Mouse (Mus musculus): ENCODE data around the gene 1700003E16Rik. TPM values are rescaled to one million over a fixed set of nuclear protein-coding genes. Genes with fewer than 3 reads are reported as not detected.

1700003E16Rik gene
- polyA plus RNA-seq, 1 experiment from 2014 or later: 0.30 TPM

- Histone ChIP-seq H3K9ac (ENCODE audit: low read depth, low read length) (no peak overlapping the region), H3K27me3 (ENCODE audit: control insufficient read depth, insufficient read depth, low read depth, low read length) (no peaks in the 10 kb centered on the region), H3K4me1 (ENCODE audit: control insufficient read depth, low read depth, low read length) (no peaks in the 10 kb centered on the region), H3K9me3 (replicated peaks; ENCODE audit: control insufficient read depth, low read length) (no peaks in the 10 kb centered on the region), H3K4me3 (ENCODE audit: low read depth, low read length) (no peak overlapping the region), H3K36me3 (ENCODE audit: control insufficient read depth, insufficient read depth) (no peaks in the 10 kb centered on the region), H3K27ac (ENCODE audit: low read length) (no peak overlapping the region), H3K4me2 (ENCODE audit: low read depth, low read length) (no peak overlapping the region)
- 71% methylated on average over 3 of the region's 3 CpGs for WGBS (ENCODE audit: insufficient replicate concordance)
- no peak for ATAC-seq (ENCODE audit: low read depth)
Observed at GRCm38 (mm10) chr6:83205851-83206250, 49.6 kb downstream of the 1700003E16Rik start.

GRCm38 (mm10) chr6:83206321-83206720 lies 50.1 kb downstream of the 1700003E16Rik start:
- Histone ChIP-seq H3K4me3 (ENCODE audit: low read depth, low read length) (no peak overlapping the region), H3K9me3 (replicated peaks; ENCODE audit: control insufficient read depth, low read length) (no peaks in the 10 kb centered on the region), H3K36me3 (ENCODE audit: control insufficient read depth, insufficient read depth) (no peaks in the 10 kb centered on the region), H3K9ac (ENCODE audit: low read depth, low read length) (no peak overlapping the region), H3K27me3 (ENCODE audit: control insufficient read depth, insufficient read depth, low read depth, low read length) (no peaks in the 10 kb centered on the region), H3K4me2 (ENCODE audit: low read depth, low read length) (no peak overlapping the region), H3K27ac (ENCODE audit: low read length) (no peak overlapping the region), H3K4me1 (ENCODE audit: control insufficient read depth, low read depth, low read length) (no peaks in the 10 kb centered on the region)
- 62% methylated on average over 11 of the region's 11 CpGs for WGBS (ENCODE audit: insufficient replicate concordance)
- no peak for ATAC-seq (ENCODE audit: low read depth)

DNA sequence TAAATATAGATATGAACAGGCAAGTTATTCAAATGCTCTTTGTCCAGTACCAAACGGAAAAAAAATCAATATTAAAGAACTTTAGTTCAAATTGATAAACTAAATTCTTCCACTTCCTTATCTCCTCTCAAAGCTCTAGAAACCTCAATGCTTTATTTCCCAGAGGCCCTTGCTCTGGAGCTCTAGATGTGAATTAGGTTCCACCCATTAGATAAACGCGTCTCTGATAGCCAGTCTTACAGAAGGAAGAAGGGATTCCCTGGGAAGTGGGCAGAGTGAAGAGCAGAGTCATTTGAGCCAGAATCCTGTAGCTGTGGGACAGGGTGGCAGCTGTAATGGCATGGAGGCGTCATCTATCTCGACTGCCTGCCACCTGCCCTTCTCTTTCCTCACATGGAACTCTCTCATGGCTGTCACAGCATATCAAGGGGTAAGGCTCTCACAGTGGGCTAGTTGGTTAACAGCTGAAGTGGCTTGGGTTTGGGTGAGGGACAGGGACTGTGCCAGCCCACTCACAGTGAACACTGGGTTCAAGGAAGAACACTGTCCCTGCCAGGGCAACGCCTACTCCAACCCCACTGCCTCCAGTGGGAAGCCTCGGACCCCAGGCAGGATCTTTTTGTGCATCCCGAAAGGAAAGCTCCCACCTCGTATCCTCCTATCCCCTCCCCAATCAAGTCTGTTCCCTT lies 51.3 kb downstream of the 1700003E16Rik start:
- H3K4me3 ChIP-seq (ENCODE audit: low read depth, low read length): no peak overlapping the region
- no peaks in the 10 kb centered on the region for H3K4me1 ChIP-seq (ENCODE audit: control insufficient read depth, low read depth, low read length)
- no peak overlapping the region for H3K27ac ChIP-seq (ENCODE audit: low read length)
- no peak overlapping the region for H3K9ac ChIP-seq (ENCODE audit: low read depth, low read length)
- H3K27me3 ChIP-seq (ENCODE audit: control insufficient read depth, insufficient read depth, low read depth, low read length): no peaks in the 10 kb centered on the region
- H3K4me2 ChIP-seq (ENCODE audit: low read depth, low read length): no peak overlapping the region
- no peaks in the 10 kb centered on the region for H3K9me3 ChIP-seq (replicated peaks; ENCODE audit: control insufficient read depth, low read length)
- no peak for ATAC-seq (ENCODE audit: low read depth)
- H3K36me3 ChIP-seq (ENCODE audit: control insufficient read depth, insufficient read depth): no peaks in the 10 kb centered on the region
- WGBS (ENCODE audit: insufficient replicate concordance): 46% methylated on average over 9 of the region's 9 CpGs

- H3K4me2 ChIP-seq (ENCODE audit: low read depth, low read length): no peak overlapping the region
- no peak overlapping the region for H3K9ac ChIP-seq (ENCODE audit: low read depth, low read length)
- H3K4me1 ChIP-seq (ENCODE audit: control insufficient read depth, low read depth, low read length): no peaks in the 10 kb centered on the region
- H3K9me3 ChIP-seq (replicated peaks; ENCODE audit: control insufficient read depth, low read length): no peaks in the 10 kb centered on the region
- H3K4me3 ChIP-seq (ENCODE audit: low read depth, low read length): no peak overlapping the region
- no peaks in the 10 kb centered on the region for H3K36me3 ChIP-seq (ENCODE audit: control insufficient read depth, insufficient read depth)
- H3K27me3 ChIP-seq (ENCODE audit: control insufficient read depth, insufficient read depth, low read depth, low read length): no peaks in the 10 kb centered on the region
- H3K27ac ChIP-seq (ENCODE audit: low read length): no peak overlapping the region
- no peak for ATAC-seq (ENCODE audit: low read depth)
- 63% methylated on average over 2 of the region's 2 CpGs for WGBS (ENCODE audit: insufficient replicate concordance)
Observed at GRCm38 (mm10) chr6:83208050-83208400, 51.8 kb downstream of the 1700003E16Rik start.

DNA sequence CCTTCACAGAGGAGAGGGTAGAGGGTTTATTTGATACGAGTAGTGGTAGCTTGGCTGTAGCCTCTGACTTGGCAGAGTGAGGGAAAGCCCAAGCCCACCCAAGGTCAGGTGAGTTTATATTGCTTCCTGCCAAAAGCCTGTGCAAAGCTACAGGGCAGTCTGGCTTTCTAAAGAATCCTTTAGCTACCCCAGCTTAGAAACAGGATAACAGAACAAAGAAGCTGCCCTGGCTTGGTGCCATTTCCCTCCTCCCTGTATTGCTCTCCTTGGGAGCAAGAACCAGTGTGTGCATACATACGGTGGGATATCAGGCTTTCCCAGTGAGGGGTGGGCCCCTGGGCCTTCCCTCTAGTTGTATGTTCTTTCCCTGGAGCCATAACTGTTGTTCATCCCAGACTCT lies 54.3 kb downstream of the 1700003E16Rik start:
- Histone ChIP-seq H3K27me3 (ENCODE audit: control insufficient read depth, insufficient read depth, low read depth, low read length) (no peaks in the 10 kb centered on the region), H3K4me3 (ENCODE audit: low read depth, low read length) (no peak overlapping the region), H3K27ac (ENCODE audit: low read length) (no peak overlapping the region), H3K4me2 (ENCODE audit: low read depth, low read length) (no peak overlapping the region), H3K9me3 (replicated peaks; ENCODE audit: control insufficient read depth, low read length) (no peaks in the 10 kb centered on the region), H3K9ac (ENCODE audit: low read depth, low read length) (no peak overlapping the region), H3K36me3 (ENCODE audit: control insufficient read depth, insufficient read depth) (no peaks in the 10 kb centered on the region), H3K4me1 (ENCODE audit: control insufficient read depth, low read depth, low read length) (no peaks in the 10 kb centered on the region)
- no peak for ATAC-seq (ENCODE audit: low read depth)
- 57% methylated on average over 2 of the region's 2 CpGs for WGBS (ENCODE audit: insufficient replicate concordance)

GRCm38 (mm10) chr6:83211526-83211925 lies 55.3 kb downstream of the 1700003E16Rik start:
- H3K27ac ChIP-seq (ENCODE audit: low read length): no peak overlapping the region
- H3K27me3 ChIP-seq (ENCODE audit: control insufficient read depth, insufficient read depth, low read depth, low read length): no peaks in the 10 kb centered on the region
- no peaks in the 10 kb centered on the region for H3K9me3 ChIP-seq (replicated peaks; ENCODE audit: control insufficient read depth, low read length)
- no peak for ATAC-seq (ENCODE audit: low read depth)
- H3K4me3 ChIP-seq (ENCODE audit: low read depth, low read length): no peak overlapping the region
- 40% methylated on average over 5 of the region's 5 CpGs for WGBS (ENCODE audit: insufficient replicate concordance)
- H3K36me3 ChIP-seq (ENCODE audit: control insufficient read depth, insufficient read depth): no peaks in the 10 kb centered on the region
- H3K9ac ChIP-seq (ENCODE audit: low read depth, low read length): no peak overlapping the region
- H3K4me2 ChIP-seq (ENCODE audit: low read depth, low read length): no peak overlapping the region
- no peaks in the 10 kb centered on the region for H3K4me1 ChIP-seq (ENCODE audit: control insufficient read depth, low read depth, low read length)

Other genes with a start within 250 kb of the 1700003E16Rik start
- gene Sema4f, start 216.6 kb upstream of the 1700003E16Rik start, polyA plus RNA-seq (2015; fragmentation: Nextera tagmentation; extraction: Ambion mirVana): 0.06 and 0.11 TPM in 2 replicates
- gene M1ap, start 209.5 kb upstream of the 1700003E16Rik start, polyA plus RNA-seq (2015; fragmentation: Nextera tagmentation; extraction: Ambion mirVana): 11.6 and 12.7 TPM in 2 replicates
- gene Dok1, start 122.9 kb upstream of the 1700003E16Rik start, polyA plus RNA-seq (2015; fragmentation: Nextera tagmentation; extraction: Ambion mirVana): 15.7 and 16.1 TPM in 2 replicates
- 1.9 and 2.1 TPM in 2 replicates for gene Loxl3, start 122.2 kb upstream of the 1700003E16Rik start, polyA plus RNA-seq (2015; fragmentation: Nextera tagmentation; extraction: Ambion mirVana)
- gene Aup1, start 101.9 kb upstream of the 1700003E16Rik start, polyA plus RNA-seq (2015; fragmentation: Nextera tagmentation; extraction: Ambion mirVana): 180 and 190 TPM in 2 replicates
- 72.0 and 72.4 TPM in 2 replicates for gene Htra2, start 101.1 kb upstream of the 1700003E16Rik start, polyA plus RNA-seq (2015; fragmentation: Nextera tagmentation; extraction: Ambion mirVana)
- gene Dqx1, start 98.6 kb upstream of the 1700003E16Rik start, polyA plus RNA-seq (2015; fragmentation: Nextera tagmentation; extraction: Ambion mirVana): 9.0 and 9.3 TPM in 2 replicates
- gene Tlx2, start 86.1 kb upstream of the 1700003E16Rik start, polyA plus RNA-seq (2015; fragmentation: Nextera tagmentation; extraction: Ambion mirVana): not detected in 2 replicates
- gene Pcgf1, start 78.5 kb upstream of the 1700003E16Rik start, polyA plus RNA-seq (2015; fragmentation: Nextera tagmentation; extraction: Ambion mirVana): 15.6 and 17.1 TPM in 2 replicates
- 0.25 and 0.48 TPM in 2 replicates for gene Lbx2, start 70.0 kb upstream of the 1700003E16Rik start, polyA plus RNA-seq (2015; fragmentation: Nextera tagmentation; extraction: Ambion mirVana)
- 0.59 and 1.1 TPM in 2 replicates for gene Ccdc142, start 54.8 kb upstream of the 1700003E16Rik start, polyA plus RNA-seq (2015; fragmentation: Nextera tagmentation; extraction: Ambion mirVana)
- gene Gm42688, start 54.8 kb upstream of the 1700003E16Rik start, polyA plus RNA-seq (2015; fragmentation: Nextera tagmentation; extraction: Ambion mirVana): 0.81 and 1.1 TPM in 2 replicates
- gene Mrpl53, start 47.4 kb upstream of the 1700003E16Rik start, polyA plus RNA-seq (2015; fragmentation: Nextera tagmentation; extraction: Ambion mirVana): 66.1 and 73.4 TPM in 2 replicates
- gene Mogs, start 40.9 kb upstream of the 1700003E16Rik start, polyA plus RNA-seq (2015; fragmentation: Nextera tagmentation; extraction: Ambion mirVana): 4.5 and 6.8 TPM in 2 replicates
- gene Wbp1, start 34.8 kb upstream of the 1700003E16Rik start, polyA plus RNA-seq (2015; fragmentation: Nextera tagmentation; extraction: Ambion mirVana): 27.2 and 28.3 TPM in 2 replicates
- 4.1 and 5.2 TPM in 2 replicates for gene Ino80b, start 31.0 kb upstream of the 1700003E16Rik start, polyA plus RNA-seq (2015; fragmentation: Nextera tagmentation; extraction: Ambion mirVana)
- gene Rtkn, start 20.9 kb upstream of the 1700003E16Rik start, polyA plus RNA-seq (2015; fragmentation: Nextera tagmentation; extraction: Ambion mirVana): 16.1 and 16.4 TPM in 2 replicates
- gene Wdr54, start within 50 bp of the 1700003E16Rik start, polyA plus RNA-seq (2015; fragmentation: Nextera tagmentation; extraction: Ambion mirVana): 0.39 and 0.85 TPM in 2 replicates
- gene Dctn1, start 9.5 kb downstream of the 1700003E16Rik start, polyA plus RNA-seq (2015; fragmentation: Nextera tagmentation; extraction: Ambion mirVana): 23.0 and 26.9 TPM in 2 replicates
- gene Slc4a5, start 63.4 kb downstream of the 1700003E16Rik start, polyA plus RNA-seq (2015; fragmentation: Nextera tagmentation; extraction: Ambion mirVana): 0.89 and 0.93 TPM in 2 replicates
- gene Mthfd2, start 169.5 kb downstream of the 1700003E16Rik start, polyA plus RNA-seq (2015; fragmentation: Nextera tagmentation; extraction: Ambion mirVana): 59.6 and 64.3 TPM in 2 replicates
- gene Mob1a, start 169.6 kb downstream of the 1700003E16Rik start, polyA plus RNA-seq (2015; fragmentation: Nextera tagmentation; extraction: Ambion mirVana): 31.5 and 32.0 TPM in 2 replicates
- 196 and 234 TPM in 2 replicates for gene Bola3, start 192.7 kb downstream of the 1700003E16Rik start, polyA plus RNA-seq (2015; fragmentation: Nextera tagmentation; extraction: Ambion mirVana)